Mouse (Mus musculus) embryonic facial prominence, embryonic 14.5 days (tissue): Measurements from ENCODE around the gene Pikfyve. TPM values are rescaled to one million over a fixed set of nuclear protein-coding genes. Genes with fewer than 3 reads are reported as not detected.

Source experiments
- ATAC-seq: fragments of 200-750 bp; cut with Nextera tagmentation; 2 replicates; pipeline ENCODE4 v1.8.0; 2017; ENCODE audit warnings: low read depth, moderate number of reproducible peaks, moderate TSS enrichment
- DNase-seq: peaks from one replicate; pipeline ENCODE4 v3.0.0-alpha.2; 2015; ENCODE audit warnings: low spot score
- H3K27ac ChIP-seq: fragments of 300-500 bp; sonication (generic); replicated peaks from 2 replicates; pipeline ENCODE4 v1.5.1; 2014; ENCODE audit warnings: low read depth, mild to moderate bottlenecking, low read length, moderate library complexity
- H3K27me3 ChIP-seq: fragments of 300-500 bp; sonication (generic); replicated peaks from 2 replicates; pipeline ENCODE4 v1.6.1; 2014; ENCODE audit warnings: low read length; ENCODE audit not compliant: control insufficient read depth, insufficient read depth
- H3K36me3 ChIP-seq: fragments of 300-500 bp; sonication (generic); 2 replicates; pipeline ENCODE4 v1.6.1; 2014; ENCODE audit warnings: low read length, mixed read lengths; ENCODE audit not compliant: control insufficient read depth, insufficient read depth
- H3K4me1 ChIP-seq: fragments of 300-500 bp; sonication (generic); 2 replicates; pipeline ENCODE4 v1.6.1; 2014; ENCODE audit warnings: antibody characterized with exemption, low read length; ENCODE audit not compliant: control insufficient read depth, insufficient read depth
- H3K4me2 ChIP-seq: fragments of 300-500 bp; sonication (generic); 2 replicates; pipeline ENCODE4 v1.6.1; 2014; ENCODE audit warnings: low read depth, mild to moderate bottlenecking, low read length, moderate library complexity, mixed read lengths
- H3K4me3 ChIP-seq: fragments of 300-500 bp; sonication (generic); 2 replicates; pipeline ENCODE4 v1.5.1; 2014; ENCODE audit warnings: low read depth, mild to moderate bottlenecking, low read length
- H3K9ac ChIP-seq: fragments of 300-500 bp; sonication (generic); 2 replicates; pipeline ENCODE4 v1.6.1; 2014; ENCODE audit warnings: low read depth, mild to moderate bottlenecking, low read length, moderate library complexity, mixed read lengths
- H3K9me3 ChIP-seq: fragments of 300-500 bp; sonication (generic); 2 replicates; pipeline ENCODE4 v1.6.1; 2016; ENCODE audit warnings: low read length; ENCODE audit not compliant: control insufficient read depth
- WGBS: fragments of 180-500 bp; shearing (Covaris S2); extraction: QIAGEN DNeasy Blood & Tissue Kit; methylation state at CpG from one replicate; pipeline ENCODE4 v1.1.7; 2014; 5-methylcytosine and 5-hydroxymethylcytosine counted together
- polyA plus RNA-seq: library from polyadenylated mRNA; unstranded; fragments of >200 nt; fragmentation: Nextera tagmentation; extraction: Ambion mirVana; gene quantifications from 2 replicates; pipeline ENCODE4 v1.2.1, GENCODE M21; 2014

Pikfyve gene
- polyA plus RNA-seq, 1 experiment from 2014 or later = 14.8 TPM

DNA sequence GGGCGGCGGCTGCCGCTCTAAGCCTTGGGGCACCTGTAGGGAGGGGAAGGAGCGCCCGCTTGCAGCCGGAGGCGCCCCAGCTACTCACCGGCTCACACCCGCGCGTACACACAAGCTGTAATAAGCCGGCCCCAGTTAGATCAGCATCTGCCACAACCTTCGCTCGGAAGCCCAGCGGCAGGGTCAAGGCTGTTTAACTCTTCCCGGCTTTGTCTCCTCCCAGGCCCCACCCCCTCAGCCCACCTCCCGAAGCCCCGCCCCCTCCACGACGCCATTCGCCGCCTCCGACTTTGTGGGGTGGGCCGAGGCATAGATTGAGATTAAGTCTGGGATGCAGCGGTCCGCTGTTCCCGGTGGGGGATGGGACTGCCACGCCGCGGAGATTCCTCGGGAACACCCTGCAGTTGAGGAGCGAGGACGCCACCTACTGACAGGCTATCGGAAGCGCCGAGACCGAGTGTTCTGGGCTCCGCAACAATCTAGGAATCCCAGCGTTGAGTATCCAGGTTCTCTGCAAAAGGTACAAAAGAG, 7.5 kb upstream of the Pikfyve start:
- under 1% methylated on average over 39 of the region's 39 CpGs for WGBS
- ATAC-seq = peak; percentile 91

DNA sequence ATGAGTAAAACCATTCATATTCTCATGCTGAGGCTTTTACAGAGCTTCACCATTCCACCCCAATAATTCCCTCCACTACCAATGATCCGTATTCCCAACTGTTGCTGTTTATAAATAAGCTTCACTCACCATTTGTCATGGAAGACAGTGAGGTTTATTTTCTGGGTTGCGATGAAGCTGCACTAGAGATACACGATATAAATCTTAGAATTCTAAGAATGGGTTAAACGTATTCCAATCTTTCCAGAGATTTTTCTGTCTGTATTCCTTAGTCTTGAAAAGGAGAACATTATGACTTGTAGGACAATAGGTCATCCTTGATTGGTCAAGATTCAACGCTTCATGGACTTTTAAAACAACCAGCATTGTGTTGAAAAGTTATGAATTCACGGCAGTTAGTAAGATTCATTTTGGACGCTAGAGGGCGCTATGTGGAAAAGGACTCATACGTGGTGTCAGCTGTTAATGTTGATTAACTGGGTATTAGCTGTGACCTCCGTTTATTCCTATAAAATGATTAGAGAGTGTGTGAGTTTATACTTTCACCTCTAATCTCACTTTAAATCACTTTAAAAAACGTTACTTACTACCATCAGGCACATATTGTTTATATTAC, 6.7 kb upstream of the Pikfyve start:
- peak overlapping the region; percentile 74 for H3K4me2 ChIP-seq
- no peaks in the 10 kb centered on the region for H3K27me3 ChIP-seq
- H3K36me3 ChIP-seq = peaks cover under 1% of the 10 kb centered on the region; the same call in 1 of the 2 replicates
- H3K9ac ChIP-seq = peak overlapping the region; percentile 74
- ATAC-seq (no peak), DNase-seq (peak; percentile 90)
- peaks cover 14% of the 10 kb centered on the region for H3K4me1 ChIP-seq
- H3K4me3 ChIP-seq = peak overlapping the region; percentile 73
- H3K9me3 ChIP-seq = no peaks in the 10 kb centered on the region
- peak overlapping the region; percentile 96 for H3K27ac ChIP-seq
- 5% methylated on average over 11 of the region's 11 CpGs for WGBS

More for the DNA sequence above, 7.5 kb upstream of the Pikfyve start:
- Histone ChIP-seq H3K9ac (peak overlapping the region; percentile 74), H3K36me3 (peaks cover 8% of the 10 kb centered on the region; the same call in 1 of the 2 replicates), H3K4me2 (peak overlapping the region; percentile 74), H3K27me3 (no peaks in the 10 kb centered on the region), H3K9me3 (no peaks in the 10 kb centered on the region), H3K4me1 (peaks cover 14% of the 10 kb centered on the region), H3K27ac (peak overlapping the region; percentile 96), H3K4me3 (peak overlapping the region; percentile 73)
- peak; percentile 98 for DNase-seq

DNA sequence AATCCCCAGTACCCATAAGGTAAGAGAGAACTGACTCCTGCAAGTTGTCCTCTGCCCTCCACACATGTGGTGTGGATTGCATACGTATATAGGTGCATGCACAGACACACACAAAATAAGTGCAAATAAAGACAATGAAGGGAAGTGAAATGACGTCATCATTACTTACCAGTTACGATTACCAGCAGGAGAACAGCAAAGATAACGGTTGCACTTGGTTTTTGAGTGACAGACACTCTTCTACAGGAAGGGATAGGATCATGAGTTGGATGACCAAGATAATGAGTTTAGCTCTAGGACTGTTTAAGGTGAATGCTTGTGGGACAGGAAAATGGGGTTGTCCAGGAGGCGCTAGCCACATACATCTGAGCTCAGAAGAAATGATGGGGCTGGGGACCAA, 5.0 kb upstream of the Pikfyve start:
- Histone ChIP-seq H3K27me3 (no peaks in the 10 kb centered on the region), H3K4me2 (no peak overlapping the region), H3K9me3 (no peaks in the 10 kb centered on the region), H3K36me3 (no peaks in the 10 kb centered on the region), H3K9ac (no peak overlapping the region), H3K4me1 (peaks cover 5% of the 10 kb centered on the region; the same call in 1 of the 2 replicates), H3K27ac (no peak overlapping the region), H3K4me3 (no peak overlapping the region)
- DNase-seq (no peak), ATAC-seq (no peak)
- 89% methylated on average over 5 of the region's 5 CpGs for WGBS

DNA sequence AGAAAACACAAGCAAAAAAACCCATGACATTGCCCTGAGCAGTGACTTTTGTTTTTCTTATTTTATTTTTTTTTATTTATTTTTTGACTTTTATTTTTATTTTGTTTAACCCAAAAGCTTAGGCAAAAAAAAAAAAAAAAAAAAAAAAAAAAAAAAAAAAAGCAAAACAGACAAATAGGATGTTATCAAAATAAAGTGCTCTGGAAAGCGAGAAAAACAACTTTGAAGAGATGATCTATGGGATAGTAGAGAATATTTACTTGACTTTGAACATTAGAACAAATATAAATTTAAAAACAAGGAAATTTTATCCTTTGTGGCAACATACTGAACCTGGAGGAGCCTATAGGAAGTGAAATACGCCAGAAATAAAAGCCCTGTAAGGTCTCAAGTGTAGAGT, 2.5 kb upstream of the Pikfyve start:
- Histone ChIP-seq H3K27me3 (no peaks in the 10 kb centered on the region), H3K4me1 (peaks cover 7% of the 10 kb centered on the region; the same call in 1 of the 2 replicates), H3K9me3 (no peaks in the 10 kb centered on the region), H3K36me3 (no peaks in the 10 kb centered on the region), H3K27ac (no peak overlapping the region), H3K4me3 (no peak overlapping the region), H3K4me2 (no peak overlapping the region), H3K9ac (no peak overlapping the region)
- no peak for DNase-seq
- 81% methylated on average over 2 of the region's 2 CpGs for WGBS
- no peak for ATAC-seq

DNA sequence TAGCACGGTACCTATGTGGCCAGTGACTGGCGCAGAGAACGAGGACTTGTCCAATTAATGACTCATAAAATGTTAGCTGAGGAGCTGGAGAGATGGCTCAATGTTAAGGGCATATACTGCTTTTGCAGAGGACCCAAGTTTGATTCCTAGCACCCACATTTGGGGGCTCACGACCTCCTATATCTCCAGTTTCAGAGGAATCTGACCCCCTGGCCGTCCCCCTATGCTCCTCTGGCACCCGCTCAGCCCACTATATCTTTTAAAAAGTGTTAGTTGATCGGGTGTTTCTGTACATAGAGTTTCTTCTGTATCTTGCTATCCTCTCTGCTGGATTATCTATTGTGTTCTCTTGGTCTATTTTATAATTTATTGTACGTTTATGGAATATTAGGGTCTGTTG, 1.5 kb upstream of the Pikfyve start:
- Histone ChIP-seq H3K27ac (no peak overlapping the region), H3K36me3 (no peaks in the 10 kb centered on the region), H3K27me3 (no peaks in the 10 kb centered on the region), H3K4me3 (no peak overlapping the region), H3K9ac (no peak overlapping the region), H3K4me1 (peaks cover 7% of the 10 kb centered on the region; the same call in 1 of the 2 replicates), H3K9me3 (no peaks in the 10 kb centered on the region), H3K4me2 (no peak overlapping the region)
- 89% methylated on average over 8 of the region's 8 CpGs for WGBS
- ATAC-seq (no peak), DNase-seq (no peak)

DNA sequence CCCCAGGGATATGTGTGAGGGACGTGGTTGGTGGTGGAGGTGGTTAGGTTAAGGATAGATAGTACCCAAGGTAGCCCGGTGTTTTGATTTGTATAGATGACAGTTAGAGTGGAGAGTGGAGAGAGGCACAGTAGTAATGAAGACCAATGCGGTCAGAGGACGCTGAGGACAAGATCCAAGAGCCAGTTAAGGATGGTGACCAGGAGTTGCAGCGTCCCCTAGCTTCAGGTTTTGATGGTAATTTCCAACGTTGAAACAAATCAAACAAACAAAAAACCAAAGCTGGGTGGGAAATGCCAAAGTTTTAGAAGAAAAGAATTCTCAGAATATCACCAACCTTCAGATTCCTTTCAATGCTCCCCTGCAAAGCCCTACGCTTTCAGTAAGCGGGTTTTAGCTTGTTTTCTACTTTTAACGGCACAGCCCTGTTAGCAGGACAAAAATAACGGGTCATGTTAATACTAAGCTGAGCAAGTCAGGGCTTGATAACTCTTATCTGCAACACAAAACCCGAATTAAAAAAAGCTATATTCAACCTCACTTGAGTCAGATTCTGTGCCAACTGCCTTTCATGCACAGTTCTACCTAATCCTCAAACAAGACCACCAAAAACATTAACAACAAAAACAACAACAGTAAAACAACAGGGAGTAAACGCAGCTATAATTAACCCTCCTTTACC, 818 bp upstream of the Pikfyve start:
- DNase-seq = peak; percentile 25
- H3K9me3 ChIP-seq = no peaks in the 10 kb centered on the region
- peak overlapping the region; percentile 93 for H3K4me3 ChIP-seq
- ATAC-seq = no peak; the same call in 1 of the 2 replicates
- H3K4me1 ChIP-seq = peaks cover 7% of the 10 kb centered on the region; the same call in 1 of the 2 replicates
- no peaks in the 10 kb centered on the region for H3K27me3 ChIP-seq
- H3K36me3 ChIP-seq = peaks cover 5% of the 10 kb centered on the region; the same call in 1 of the 2 replicates
- WGBS = 24% methylated on average over 12 of the region's 12 CpGs
- peak overlapping the region; percentile 59 for H3K4me2 ChIP-seq
- no peak overlapping the region for H3K27ac ChIP-seq
- H3K9ac ChIP-seq = peak overlapping the region; percentile 53

DNA sequence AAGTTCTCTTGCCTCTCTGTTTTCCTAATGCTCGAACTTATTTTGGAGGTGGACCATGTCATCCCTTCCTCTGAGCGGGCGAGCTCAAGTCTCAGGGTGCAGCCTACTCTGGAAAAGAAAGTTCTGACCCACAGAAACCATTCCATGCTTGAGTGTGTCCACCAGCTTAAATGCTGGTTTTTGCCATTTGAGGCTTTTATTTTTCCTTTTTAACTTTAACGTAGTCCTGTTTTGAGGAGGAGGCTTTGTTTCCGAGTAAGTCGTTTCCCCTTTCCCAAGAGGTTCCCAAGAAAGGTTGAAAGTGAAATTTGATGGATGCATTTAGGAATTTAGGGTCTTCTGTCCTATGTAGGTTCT, 569 bp downstream of the Pikfyve start:
- ATAC-seq = no peak; the same call in 1 of the 2 replicates
- peak overlapping the region; percentile 96 for H3K9ac ChIP-seq
- H3K36me3 ChIP-seq = peaks cover 8% of the 10 kb centered on the region
- H3K4me2 ChIP-seq = peak overlapping the region; percentile 85
- no peaks in the 10 kb centered on the region for H3K27me3 ChIP-seq
- peaks cover 7% of the 10 kb centered on the region; the same call in 1 of the 2 replicates for H3K4me1 ChIP-seq
- WGBS = 0% methylated on average over 6 of the region's 6 CpGs
- H3K4me3 ChIP-seq = peak overlapping the region; percentile 93
- no peaks in the 10 kb centered on the region for H3K9me3 ChIP-seq
- peak overlapping the region; percentile 88 for H3K27ac ChIP-seq
- DNase-seq = no peak

DNA sequence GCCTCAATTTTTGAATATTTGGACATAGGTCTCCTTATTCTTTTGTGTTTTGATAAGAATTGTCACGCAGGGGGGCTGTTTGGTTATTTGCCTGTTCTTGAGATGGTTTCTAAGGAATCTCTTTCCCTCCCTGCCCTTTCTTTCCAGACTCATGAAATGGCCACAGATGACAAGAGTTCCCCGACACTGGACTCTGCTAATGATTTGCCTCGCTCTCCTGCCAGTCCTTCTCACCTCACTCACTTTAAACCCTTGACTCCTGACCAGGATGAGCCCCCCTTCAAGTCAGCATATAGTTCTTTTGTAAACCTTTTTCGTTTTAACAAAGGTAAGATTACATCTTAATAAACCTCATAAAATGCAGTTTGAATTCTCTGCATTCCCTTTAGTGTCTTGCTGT, 3.7 kb downstream of the Pikfyve start:
- no peak for ATAC-seq
- no peak overlapping the region for H3K9ac ChIP-seq
- H3K4me1 ChIP-seq = peaks cover 7% of the 10 kb centered on the region; the same call in 1 of the 2 replicates
- no peak overlapping the region for H3K4me2 ChIP-seq
- 82% methylated on average over 4 of the region's 4 CpGs for WGBS
- no peaks in the 10 kb centered on the region for H3K27me3 ChIP-seq
- no peak overlapping the region for H3K4me3 ChIP-seq
- H3K36me3 ChIP-seq = peaks cover 37% of the 10 kb centered on the region
- H3K9me3 ChIP-seq = no peaks in the 10 kb centered on the region
- DNase-seq = no peak
- H3K27ac ChIP-seq = no peak overlapping the region
